Mouse (Mus musculus): ENCODE measurements at regions not wholly inside any gene's neighbourhood (a gene's known extent, or its start where the extent isn't known, plus 50 kb on each side); places are given as distances from the start of the nearest gene placed in this dataset.
"Not testable (repeated sequence)": the region's sequence is repeated elsewhere in the genome, so short reads cannot be mapped to it uniquely, and the experiment has no call there.

- DNase-seq (ENCODE audit: low read depth) = no peak
Measured at GRCm38 (mm10) chr10:117499177-117499863, 119.5 kb upstream of the Cpsf6 start.

- no peak for DNase-seq (ENCODE audit: low read depth)
Measured at GRCm38 (mm10) chr10:117498497-117498896, 118.7 kb upstream of the Cpsf6 start.

- DNase-seq (ENCODE audit: low read depth) = no peak
Measured at GRCm38 (mm10) chr10:117497565-117498256, 117.9 kb upstream of the Cpsf6 start.

GRCm38 (mm10) chr10:117497082-117497481 is 117.3 kb upstream of the Cpsf6 start:
- DNase-seq (ENCODE audit: low read depth) = not testable (repeated sequence)

GRCm38 (mm10) chr10:117496064-117497011 is 116.5 kb upstream of the Cpsf6 start:
- DNase-seq (ENCODE audit: low read depth) = no peak

GRCm38 (mm10) chr10:117494171-117494701 is 114.4 kb upstream of the Cpsf6 start:
- no peak for DNase-seq (ENCODE audit: low read depth)

- no peak for DNase-seq (ENCODE audit: low read depth)
Measured at GRCm38 (mm10) chr10:117493824-117494121, 114.0 kb upstream of the Cpsf6 start.

- DNase-seq (ENCODE audit: low read depth) = no peak
Measured at GRCm38 (mm10) chr10:117493091-117493823, 113.4 kb upstream of the Cpsf6 start.

- no peak for DNase-seq (ENCODE audit: low read depth)
Measured at GRCm38 (mm10) chr10:117492391-117492990, 112.7 kb upstream of the Cpsf6 start.

- DNase-seq (ENCODE audit: low read depth) = no peak
Measured at GRCm38 (mm10) chr10:117491711-117492110, 111.9 kb upstream of the Cpsf6 start.

GRCm38 (mm10) chr10:117490851-117491595 is 111.2 kb upstream of the Cpsf6 start:
- no peak for DNase-seq (ENCODE audit: low read depth)

GRCm38 (mm10) chr10:117483091-117483600 is 103.3 kb upstream of the Cpsf6 start:
- no peak for DNase-seq (ENCODE audit: low read depth)

GRCm38 (mm10) chr10:117482361-117482760 is 102.5 kb upstream of the Cpsf6 start:
- DNase-seq (ENCODE audit: low read depth) = no peak

GRCm38 (mm10) chr10:117481341-117481990 is 101.7 kb upstream of the Cpsf6 start:
- no peak for DNase-seq (ENCODE audit: low read depth)

- DNase-seq (ENCODE audit: low read depth) = no peak
Measured at GRCm38 (mm10) chr10:117480456-117480850, 100.6 kb upstream of the Cpsf6 start.

GRCm38 (mm10) chr10:117479721-117480455 is 100.1 kb upstream of the Cpsf6 start:
- DNase-seq (ENCODE audit: low read depth) = no peak

GRCm38 (mm10) chr10:117478931-117479280 is 99.1 kb upstream of the Cpsf6 start:
- no peak for DNase-seq (ENCODE audit: low read depth)

- DNase-seq (ENCODE audit: low read depth) = no peak
Measured at GRCm38 (mm10) chr10:117478202-117478930, 98.6 kb upstream of the Cpsf6 start.

Data from 416B (cell line).